Mouse (Mus musculus) left cerebral cortex, adult 9 months (tissue): ENCODE results near the gene Fam92b.
A peak's percentile ranks its signal among the peaks of the same experiment; 100 is the strongest.

Experiments
- DNase-seq, 2 experiments: peaks; one replicate each; pipeline ENCODE4 v3.0.0; 2022; ENCODE audit warnings: low spot score in 2 of 2

The Fam92b gene

DNA sequence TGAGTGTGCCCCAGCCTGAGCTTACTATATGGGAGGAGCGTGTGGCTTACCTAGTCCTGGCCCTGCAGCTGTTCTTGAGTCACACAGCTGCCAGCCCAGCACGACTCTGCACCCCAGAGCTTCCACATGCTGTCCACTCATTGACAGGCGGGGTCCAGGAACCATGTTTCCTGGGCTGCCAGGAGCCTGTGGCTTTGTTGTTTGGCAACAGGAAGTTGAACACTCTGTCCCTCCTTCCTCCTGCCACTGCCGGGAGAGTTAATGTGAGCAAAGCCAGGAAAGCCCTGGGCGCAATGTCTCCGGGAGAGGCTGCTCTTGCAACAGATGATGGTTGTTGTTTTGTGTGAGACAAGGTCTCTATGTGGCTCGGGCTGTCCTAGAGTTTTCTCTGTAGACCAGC lies 24.6 kb downstream of the Fam92b start:
- DNase-seq: no peak

DNA sequence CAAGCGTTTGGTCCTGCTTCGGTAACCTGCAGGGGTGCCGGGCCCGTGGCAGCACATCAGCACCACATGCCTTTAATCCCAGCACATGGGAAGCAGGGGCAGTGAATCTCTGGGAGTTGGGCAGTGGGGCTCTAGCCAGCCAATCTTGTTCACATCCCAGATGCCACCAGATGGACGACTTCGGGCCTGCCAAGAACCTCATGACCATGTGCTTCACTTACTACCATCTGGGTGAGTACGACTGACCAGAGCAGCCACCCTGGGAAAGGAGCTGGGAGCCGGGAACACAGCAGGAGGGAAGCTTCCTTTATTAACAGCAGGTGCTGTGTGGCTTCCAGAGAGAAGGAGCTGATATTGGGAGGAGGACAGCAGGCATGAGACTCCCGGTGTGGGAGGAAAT lies 26.1 kb downstream of the Fam92b start:
- DNase-seq: no peak

DNA sequence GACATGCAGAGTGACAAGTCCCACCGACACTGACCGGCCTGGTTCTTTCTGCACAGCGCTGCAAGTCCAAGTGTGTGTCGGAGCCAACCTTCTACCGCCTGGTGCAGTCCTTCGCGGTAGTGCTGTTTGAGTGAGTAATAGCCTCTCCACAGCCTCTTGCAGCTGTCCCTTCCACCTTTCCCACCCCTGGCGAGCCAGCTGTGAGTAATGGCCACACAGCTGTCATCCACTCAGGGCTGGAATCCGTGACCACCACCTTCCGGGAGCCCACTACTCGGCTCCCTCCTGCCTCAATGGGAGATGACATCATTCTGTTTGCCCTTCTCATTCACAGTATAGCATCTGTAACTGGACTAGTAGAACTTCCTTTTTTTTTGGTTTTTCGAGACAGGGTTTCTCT lies 27.2 kb downstream of the Fam92b start:
- DNase-seq: no peak

DNA sequence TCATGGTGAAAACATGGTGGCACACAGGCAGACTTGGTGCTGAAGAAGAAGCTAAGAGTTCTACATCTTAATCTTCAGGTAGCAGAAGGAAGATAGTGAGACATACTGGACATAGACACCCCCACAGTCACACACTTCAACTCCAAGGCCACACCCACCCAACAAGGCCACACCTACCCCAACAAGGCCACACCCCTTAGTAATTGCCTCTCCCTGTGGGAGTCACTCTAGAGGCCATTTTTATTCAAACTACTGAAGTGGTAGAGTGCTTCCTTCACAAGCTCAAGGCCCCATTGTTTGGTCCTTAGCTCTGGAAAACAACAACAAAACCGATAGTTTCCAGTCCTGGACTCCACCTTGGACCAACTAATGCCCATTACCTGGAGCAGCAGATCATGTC lies 31.2 kb downstream of the Fam92b start:
- no peak for DNase-seq

DNA sequence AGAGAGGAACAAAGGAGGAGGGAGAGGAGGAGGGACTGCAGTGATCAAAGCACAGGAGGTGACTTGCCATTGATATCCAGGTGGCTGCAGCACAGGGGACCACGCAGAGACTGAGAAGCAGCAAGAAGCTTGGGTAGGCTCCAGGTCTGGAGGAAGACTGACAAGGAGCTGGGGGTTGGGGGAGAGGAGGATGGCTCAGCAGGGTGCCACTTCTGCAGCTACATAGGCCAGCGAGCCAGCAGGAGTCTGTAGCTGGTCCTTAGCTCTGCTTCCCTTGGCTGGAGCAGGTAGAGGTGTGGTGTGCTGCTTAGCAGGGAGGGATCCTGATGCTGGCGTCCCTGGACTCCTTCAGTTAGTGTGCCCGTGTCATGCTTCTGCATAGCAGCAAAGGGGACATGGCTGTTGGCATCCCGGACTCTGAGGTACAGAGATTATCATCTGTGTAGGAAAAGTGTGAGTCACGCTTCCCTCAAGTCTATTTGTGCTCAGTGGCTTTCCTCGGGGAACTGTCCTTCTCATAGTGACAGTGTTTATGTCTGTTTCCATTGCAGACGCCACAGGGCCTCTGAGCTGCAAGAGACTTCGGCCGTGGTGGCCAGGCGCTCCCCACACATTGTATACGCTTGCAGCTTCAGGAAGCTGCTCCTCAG lies 32.5 kb downstream of the Fam92b start:
- DNase-seq: peak; percentile 59 to 70

DNA sequence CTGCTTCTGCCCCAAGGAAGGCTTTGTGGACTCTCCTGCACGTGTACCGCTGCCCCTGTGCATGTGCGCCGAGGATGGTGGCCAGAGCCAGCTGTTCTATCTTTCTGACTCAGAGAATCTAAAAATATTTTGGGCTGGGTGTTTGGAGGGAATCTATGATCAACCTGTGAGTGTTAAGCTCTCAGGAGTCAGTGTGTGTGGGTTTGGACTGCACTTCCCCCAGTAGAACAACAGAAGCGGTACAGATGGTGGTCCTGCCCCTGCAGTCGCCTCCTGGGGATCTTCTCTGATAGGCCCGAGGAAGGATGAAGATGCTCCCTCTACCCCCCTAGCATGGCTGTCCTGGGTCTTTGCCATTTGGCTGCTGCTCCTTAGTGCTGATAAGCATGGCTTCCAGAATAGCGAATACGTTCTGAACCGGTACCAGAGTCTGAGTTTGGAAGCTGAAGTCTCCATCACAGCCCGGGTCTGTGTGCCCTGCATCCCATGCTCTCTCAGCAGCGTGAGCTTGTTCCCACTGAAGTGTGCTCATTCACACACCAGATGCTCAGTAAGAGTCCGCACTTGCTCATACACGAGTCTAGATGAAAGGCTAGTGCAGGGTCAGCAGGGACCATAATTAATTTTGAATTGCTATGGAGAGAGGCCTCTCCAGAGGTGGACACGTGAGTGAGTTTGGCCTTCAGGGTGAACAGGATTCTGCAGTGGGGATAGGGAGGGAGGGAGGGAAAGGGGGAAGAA lies 33.2 kb downstream of the Fam92b start:
- peak; percentile 61 to 78 for DNase-seq

DNA sequence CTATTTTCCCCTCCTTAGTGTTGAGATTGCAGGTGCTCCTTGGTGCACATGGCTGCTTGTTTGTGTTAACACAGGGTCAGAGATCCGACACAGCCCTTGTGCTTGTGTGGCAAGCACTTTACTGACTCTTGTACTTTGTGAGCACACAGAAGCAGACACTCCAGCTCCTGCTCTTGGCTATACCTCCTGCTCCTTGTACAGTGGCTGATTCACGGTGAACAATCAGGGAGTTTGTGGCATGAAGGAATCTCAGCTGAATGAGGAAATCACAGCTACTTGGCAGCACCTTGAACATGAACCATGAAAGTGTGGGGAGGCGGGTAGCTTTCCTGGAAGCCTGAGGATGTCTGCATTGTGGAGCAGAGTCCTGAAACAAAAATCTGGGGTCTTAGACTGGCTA lies 36.5 kb downstream of the Fam92b start:
- no peak for DNase-seq

DNA sequence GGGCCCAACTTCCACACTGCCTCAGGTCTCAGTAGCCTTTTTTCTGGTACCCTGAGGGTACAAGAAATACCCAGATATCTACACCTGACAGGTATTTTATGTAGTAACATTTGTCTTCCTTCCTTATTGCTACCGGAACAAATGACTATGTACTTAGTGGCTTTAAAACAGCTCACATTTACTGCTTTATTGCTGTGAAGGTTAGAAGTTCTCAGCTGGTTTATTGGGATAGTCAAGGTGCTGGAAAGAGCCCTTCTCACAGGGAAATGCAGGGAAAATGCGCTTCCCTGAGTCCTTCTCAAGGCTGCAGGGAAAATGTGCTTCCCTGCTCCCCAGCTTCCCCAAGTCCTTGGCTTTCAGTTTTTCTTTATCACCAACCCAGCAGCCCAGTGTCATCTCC lies 38.3 kb downstream of the Fam92b start:
- DNase-seq: no peak

DNA sequence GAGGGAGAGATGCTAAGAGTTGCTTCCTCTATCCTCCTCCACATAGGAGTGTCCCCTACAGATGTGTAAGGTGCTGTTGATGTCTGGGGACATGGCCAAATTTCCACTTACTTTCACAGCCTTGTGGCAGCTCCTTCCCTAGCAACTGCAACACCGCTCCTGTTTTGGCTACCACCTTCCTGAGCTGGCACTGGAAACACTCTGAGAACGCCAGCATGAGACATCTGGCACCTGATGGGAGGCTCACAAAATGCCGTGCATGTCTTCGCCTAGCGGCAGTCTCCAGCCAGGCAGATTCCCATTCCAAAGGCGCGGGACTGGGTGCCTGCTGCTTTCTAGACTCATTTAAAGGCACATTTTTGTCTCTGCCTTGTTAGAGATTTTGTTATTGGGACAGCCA lies 40.6 kb downstream of the Fam92b start:
- DNase-seq: peak; percentile 66 to 91

DNA sequence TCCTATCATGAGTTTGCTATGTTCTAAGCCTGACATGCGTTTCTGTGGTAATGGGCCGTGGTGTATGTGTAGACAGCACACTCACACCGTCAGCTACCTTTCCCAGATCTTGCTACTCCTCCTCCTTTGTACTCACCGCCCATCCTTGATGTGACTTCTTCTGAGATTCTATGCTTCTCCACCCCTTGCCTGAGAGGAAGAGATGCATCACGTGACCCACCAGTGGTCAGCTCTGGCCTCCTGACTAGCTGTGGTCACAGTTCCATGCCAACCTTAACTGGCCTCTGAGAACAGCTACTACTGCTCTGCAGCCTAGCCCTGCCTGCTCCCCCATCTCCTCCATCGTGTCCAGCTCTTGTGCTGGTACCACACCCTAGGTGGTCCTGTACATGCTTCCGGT lies 41.6 kb downstream of the Fam92b start:
- DNase-seq: no peak

DNA sequence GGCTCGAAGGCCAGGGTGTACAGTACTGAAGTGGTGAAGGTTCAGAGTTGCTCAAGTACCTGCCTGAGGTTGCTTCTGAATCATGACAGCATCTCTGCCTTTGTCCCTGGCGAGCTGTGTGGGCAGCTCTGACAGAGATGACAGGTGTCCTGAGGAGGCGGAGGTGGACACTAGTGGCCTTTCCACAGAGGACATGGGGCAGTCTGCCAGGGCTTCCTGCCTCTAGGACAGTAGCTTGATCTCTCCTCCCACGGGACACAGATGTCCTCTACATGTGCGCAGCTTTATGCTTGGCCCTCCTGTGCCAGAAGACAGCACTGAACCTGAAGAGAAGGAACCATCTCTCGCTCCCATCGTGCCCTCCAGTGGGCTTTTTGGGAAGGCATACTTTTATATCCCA lies 44.1 kb downstream of the Fam92b start:
- no peak for DNase-seq

DNA sequence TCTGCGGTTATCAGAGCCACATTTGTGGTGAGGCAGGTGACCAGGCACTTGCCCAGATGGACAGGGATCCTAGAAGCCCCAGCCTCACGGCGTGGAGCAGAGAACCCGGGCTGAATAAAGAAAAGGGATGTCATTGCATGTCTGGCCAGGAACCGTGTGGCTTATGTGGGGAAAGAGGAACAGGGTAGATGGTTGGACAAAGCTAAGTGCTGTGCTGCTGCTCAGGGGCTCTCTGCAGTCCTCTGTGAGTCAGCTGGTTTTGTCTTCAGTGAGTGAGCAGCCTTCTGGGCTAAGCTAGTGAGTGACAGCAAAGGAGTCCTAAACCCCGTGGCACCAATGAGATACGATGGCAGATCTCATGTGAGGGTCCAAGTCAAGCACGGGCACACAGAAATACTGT lies 46.1 kb downstream of the Fam92b start:
- DNase-seq: no peak

DNA sequence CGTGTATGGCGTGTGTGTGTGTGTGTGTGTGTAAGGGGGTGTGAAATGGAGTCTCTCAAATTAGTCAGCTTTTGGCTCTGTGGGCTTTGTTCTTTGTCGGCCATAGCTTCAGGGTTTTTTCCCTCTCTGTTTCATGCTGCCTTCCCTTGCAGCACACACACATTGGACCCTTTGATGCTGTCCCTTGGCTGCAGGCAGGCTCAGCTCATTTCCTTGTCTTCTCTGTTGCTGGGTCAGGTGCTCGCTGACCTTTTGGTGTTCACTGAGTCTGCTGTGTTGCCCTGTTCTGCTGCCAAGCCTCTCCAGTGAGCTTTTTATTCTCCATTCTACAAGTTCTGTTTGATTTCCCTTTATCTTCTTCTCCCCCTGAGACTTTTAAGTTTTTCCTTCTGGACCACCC lies 47.7 kb downstream of the Fam92b start:
- DNase-seq: no peak

DNA sequence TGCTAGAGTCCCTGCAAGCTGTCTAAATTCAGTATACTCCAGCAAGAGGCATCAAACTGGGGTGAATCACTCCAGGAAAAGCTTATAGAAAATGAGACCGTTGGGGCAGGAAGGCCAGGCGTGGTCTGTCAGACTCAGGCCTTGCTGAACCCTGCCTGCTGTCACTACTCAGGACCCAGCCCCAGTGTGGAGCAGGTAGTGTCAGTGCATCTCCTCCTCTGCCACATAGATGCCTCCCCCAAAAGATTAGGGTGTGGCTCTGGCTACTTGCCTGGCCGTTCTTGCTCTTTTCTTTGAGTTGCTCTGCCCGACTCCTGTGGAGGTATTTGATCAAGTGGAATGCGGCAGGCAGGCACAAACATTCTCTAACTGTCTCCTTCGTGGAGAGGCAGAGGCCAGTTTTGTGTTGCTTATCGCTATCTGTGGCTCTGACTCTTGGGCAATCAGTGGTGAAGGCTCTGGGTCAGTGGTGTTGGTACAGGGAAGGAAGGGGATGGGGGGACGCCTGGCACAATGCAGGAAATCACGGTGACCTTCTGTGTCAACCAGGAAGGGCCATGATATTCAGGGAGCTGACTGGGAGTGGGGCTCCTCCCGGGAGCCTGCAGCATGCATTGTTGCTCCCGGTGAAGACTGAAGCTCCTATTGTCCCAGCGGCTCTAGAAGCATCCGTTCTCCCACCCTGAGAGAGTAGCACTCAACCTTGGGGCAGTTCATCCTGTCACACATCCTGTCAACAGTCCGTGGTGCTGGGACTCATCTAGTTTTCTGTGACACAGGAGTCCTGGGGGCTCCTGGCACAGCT lies 50.7 kb downstream of the Fam92b start:
- DNase-seq: no peak

DNA sequence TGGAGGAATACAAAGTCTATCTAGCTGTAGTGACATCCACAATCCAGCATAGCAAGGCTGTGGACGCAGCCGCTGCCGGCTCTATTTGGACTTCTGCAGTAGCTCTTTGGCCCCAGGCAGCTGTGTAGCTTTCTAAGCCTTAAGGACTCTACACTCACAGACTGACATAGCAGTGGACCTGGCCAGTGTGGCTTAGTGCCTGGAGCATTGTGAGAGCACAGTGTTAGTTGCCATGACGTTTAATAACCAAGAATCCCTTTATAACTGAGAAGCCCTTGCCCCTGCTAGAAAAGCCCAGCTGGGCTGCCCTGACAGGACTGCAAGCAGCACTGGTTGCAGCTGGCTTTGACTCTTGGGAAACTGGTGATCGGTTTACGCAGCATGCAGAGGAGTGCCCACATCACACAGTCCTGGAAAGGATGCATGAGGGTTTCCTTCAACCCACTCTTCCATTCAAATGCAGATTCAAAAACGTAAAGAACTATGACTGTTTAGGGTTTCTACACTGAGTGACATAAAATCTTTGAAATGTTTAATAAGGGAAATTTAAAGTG lies 52.4 kb downstream of the Fam92b start:
- DNase-seq: no peak

DNA sequence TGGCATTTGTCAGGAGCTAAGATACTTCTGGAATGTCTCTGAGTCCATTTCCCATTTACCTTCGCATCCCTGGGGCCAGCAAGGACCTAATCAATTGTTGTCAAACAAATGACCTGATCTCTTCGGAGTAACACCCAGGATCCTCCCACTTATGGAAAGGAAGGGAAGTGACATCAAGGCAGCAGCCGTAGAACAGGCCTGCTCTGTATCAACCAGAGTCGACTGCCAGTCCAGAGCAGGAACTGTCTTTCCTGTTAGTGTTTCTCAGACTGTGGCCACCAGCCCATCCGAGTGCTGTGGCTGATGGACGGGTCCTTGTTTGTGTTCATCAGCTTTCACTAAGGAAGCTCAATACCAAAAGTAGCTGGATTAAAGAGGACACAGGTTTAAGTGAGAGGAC lies 53.0 kb downstream of the Fam92b start:
- DNase-seq: no peak

DNA sequence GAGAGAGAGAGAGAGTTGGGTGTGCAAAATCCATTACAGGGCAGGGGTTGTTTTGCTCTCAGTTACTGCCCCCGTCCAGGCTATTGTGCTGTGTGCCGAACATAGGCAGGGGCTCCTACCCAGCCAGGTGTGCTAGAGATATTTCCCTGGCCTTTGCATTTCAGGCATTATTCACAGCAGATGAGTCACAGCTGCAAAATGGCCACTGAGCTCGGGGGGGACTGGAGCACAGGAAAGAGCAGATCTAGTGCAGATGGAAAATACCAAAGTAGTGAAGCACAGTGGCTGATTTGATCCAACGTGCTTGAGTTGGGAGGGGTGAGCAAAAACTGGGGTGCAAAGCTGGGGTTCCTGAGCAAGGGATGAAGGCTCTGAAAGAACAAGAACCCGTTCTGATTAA lies 56.3 kb downstream of the Fam92b start:
- no peak for DNase-seq

DNA sequence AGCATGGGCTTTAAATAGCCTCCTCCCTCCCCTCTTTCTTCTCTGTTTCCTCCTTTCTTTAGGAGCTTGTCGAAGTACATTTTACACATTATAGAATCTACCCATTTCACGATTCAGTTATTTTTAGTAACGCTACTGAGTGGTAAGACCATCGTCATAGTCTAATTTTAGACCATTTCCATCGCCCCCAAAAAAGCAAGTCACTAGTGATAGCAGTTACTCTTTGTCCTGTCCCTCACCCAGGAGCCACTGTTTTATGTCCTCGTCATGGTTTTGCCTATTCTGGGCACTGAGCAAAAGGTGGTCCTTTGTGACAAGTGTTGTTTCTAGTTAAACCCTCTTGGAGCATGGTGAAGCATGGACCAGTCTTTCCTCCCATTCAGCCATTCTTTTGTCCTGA lies 57.3 kb downstream of the Fam92b start:
- no peak for DNase-seq

DNA sequence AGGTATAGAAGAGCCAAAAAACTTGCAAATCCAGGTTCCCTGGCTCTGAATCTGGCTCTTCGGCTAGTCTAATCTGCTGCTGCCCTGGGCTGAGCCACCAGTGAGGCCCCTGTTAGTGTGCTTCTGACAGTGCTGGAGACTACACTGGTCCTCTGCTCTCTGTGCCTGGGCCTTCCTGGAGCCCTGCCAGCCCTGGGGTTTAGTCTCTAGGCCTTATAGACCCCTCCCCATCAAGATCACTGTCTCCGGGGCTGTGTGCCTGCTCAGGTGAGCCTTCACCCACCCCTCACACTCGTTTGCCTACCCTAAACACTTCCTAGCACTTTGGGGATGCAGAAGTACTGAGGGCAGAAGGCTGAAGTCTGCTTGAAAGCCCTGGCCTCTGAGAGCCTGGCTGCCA lies 57.8 kb downstream of the Fam92b start:
- no peak for DNase-seq

DNA sequence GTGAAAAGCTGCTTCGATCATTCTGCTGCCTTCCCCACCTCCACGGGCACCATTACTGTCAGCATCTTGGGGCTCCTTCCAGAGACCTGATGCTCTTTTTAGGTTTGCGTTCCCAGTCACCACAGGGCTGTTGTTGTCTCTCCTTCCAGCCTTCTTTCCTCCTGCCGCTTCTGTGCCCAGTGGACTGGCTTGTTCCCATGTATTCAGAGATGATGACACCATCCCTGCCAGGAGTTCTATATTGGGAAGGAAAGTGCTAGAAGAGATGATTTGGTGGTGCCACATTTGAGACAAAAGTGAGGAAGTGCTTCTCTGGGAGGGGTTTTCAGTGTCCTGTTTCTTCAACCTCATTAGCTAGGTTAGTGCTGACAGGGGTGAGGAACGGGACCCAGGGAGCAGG lies 58.4 kb downstream of the Fam92b start:
- DNase-seq: peak in 1 of 2 experiments; percentile 55

DNA sequence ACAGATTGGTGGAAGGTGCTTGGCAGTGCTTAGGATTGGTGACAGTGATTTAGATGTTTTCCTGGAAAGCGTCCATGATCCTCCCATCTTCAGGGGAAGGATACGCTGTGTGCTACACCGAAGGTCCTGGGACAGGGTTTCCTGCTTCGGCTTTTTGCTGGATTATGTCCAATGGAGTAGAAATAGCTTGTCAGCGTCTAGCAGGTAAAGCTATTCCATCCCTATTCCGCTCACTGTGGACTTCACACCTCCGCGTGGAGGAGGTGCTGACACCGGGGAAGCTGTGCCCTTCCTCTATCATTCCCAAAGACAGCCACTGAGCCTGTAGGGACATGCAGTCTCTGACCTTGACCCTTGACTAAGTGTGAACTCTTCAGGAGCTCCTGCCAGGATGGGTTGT lies 59.1 kb downstream of the Fam92b start:
- DNase-seq: no peak

DNA sequence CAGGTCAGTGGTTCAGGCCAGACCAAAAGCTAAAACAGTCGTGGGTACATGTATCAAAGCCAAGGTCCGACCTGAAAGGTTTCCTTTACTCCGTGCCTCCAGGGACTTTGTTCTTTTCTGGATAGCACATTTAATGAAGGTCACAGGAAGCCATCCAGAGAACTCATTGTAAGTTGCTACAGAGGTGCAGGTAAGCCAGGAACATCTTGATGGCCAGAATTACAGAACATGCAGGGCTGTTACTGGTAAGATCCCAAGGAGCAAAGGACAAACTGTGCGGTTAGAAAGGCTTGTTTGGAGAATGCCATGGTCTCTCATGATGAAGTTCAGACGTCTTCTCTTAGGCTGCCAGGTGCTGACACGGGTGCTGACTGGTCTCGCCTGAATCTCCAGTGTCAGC lies 60.7 kb downstream of the Fam92b start:
- DNase-seq: no peak
